Comparison of ENCODE assay signal across 8 mouse cellular contexts in the genomic region with DNA sequence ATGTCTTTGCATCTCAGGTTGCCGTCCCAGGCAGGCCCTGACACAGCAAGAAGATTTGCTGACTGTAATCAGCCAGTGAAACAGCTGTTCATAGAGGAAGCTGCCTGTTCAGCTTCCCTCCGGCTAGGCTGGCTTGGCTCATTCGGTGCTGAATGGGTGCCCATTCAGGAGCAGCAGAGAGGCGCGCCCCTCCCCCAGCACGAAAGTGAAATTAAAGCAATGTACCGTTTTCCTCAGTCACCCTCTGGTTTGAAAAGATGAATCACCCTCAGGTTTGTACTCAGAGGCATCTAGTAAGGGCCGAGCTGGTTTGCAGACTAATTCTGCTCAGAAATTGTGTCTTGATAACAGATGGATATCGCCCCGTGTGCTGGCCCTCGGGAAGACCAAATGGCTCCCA.
A peak's percentile ranks its signal among the peaks of the same experiment; 100 is the strongest.
DNase-seq lines count a peak whose midpoint lies in the region; ATAC-seq lines count a peak whose summit lies in the region.

No protein-coding gene starts in this region.

- peak; percentile 70 for ATAC-seq in megakaryocyte-erythroid progenitor cell, adult 5-6 weeks (replicated peaks; ENCODE audit: low FRiP score, low TSS enrichment, poor library complexity, severe bottlenecking)

- DNase-seq in adrenal gland, adult (ENCODE audit: inconsistent age in 2 of 2, low spot score in 1 of 2) = peak; percentile 31 to 55
- no peak for DNase-seq in adrenal gland, adult 8-10 months
- peak; percentile 45 to 52 for DNase-seq in urinary bladder, adult 18-20 months (ENCODE audit: low spot score in 2 of 2)
- DNase-seq in urinary bladder, postnatal 10 days (ENCODE audit: low spot score) = no peak
- DNase-seq in gastrocnemius, postnatal 25 days = peak; percentile 38
- peak; percentile 5 to 30 for DNase-seq in kidney, postnatal 36 days
- DNase-seq in thymus, postnatal 36 days = peak; percentile 19 to 42

Comparison
In these comparisons a context has a peak if more than half of its experiments do, and no peak if none do; other contexts are left out.
1. DNase-seq: peak in adrenal gland, adult (2 of 2), urinary bladder, adult 18-20 months (2 of 2), gastrocnemius, postnatal 25 days (single experiment), kidney, postnatal 36 days (2 of 2) and thymus, postnatal 36 days (2 of 2); none in adrenal gland, adult 8-10 months (single experiment) and urinary bladder, postnatal 10 days (single experiment).